Mouse (Mus musculus): Measurements from ENCODE around the gene Btbd35f11. TPM values are rescaled to one million over a fixed set of nuclear protein-coding genes. Genes with fewer than 3 reads are reported as not detected.

Btbd35f11 gene
- 18.0 TPM for polyA plus RNA-seq (2014; fragmentation: Illumina TruSeq; extraction: RNeasy Lipid Tissue Mini Kit (QIAGEN cat#74804); ENCODE audit: low read depth, low replicate concordance)

GRCm38 (mm10) chrX:3443590-3443989 is at the start of gene Btbd35f11:
Gene Btbd35f11, minus strand, starts transcription at chrX:3443690.

Other genes starting within 250 kb of the Btbd35f11 start
- gene Btbd35f24, start 247.9 kb downstream of the Btbd35f11 start, polyA plus RNA-seq (2014; fragmentation: Illumina TruSeq; extraction: RNeasy Lipid Tissue Mini Kit (QIAGEN cat#74804); ENCODE audit: low read depth, low replicate concordance) = 6.5 TPM

Data from testis, adult 10 weeks (tissue).